Mouse (Mus musculus): ENCODE data around the gene Vmn1r203.
"Not testable (repeated sequence)": the region's sequence is repeated elsewhere in the genome, so short reads cannot be mapped to it uniquely, and the experiment has no call there.

Vmn1r203 gene

DNA sequence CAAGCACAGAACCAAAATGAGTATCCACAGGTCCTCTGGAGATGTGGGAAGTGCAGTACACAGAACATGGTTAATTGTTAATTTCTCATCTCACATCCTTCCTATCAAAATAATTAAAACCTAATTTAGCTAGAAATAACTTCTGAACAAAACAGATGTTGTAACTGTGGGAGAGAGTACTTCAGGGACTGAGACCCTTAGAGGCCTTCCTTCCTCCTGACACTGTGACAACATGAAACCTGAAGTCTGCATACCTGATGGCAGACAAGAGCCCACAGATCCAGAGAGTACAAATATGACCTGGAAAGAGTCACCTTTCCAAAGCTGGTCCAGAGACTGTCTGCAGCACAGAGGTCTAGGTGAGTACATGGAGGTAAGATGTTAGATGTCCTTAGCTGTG, at the start of gene Vmn1r203:
Gene Vmn1r203 (plus strand): TSS at position 301 of the 400 bp plus-strand sequence.
- Histone ChIP-seq H3K27me3 (ENCODE audit: control insufficient read depth, insufficient read depth, low read length, poor library complexity, severe bottlenecking) (no peaks in the 10 kb centered on the region), H3K36me3 (ENCODE audit: control insufficient read depth, insufficient read depth, low read length, poor library complexity, severe bottlenecking) (no peaks in the 10 kb centered on the region)
- no peak for DNase-seq (ENCODE audit: low read depth, low spot score)

DNA sequence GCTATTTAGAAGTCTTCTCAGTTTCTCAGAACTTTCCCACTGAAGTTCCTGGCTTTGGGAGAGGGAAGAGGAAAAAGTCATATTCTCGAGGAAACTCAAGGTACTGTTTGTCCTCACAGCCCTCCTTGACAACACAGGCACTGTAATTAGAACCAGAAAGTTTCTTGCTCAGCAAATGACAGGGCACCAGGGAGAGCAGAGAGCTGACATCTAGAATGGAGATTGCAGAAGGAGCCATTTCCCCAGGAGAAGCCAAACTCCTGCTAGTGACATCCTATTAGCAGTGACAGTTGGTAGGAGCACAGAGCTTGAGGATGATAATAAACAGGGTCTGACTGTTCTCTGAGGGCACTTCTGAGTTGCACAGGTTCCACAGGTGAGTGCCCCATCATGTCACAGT, 46.3 kb upstream of the Vmn1r203 start, which contains the start of gene Vmn1r201:
Gene Vmn1r201 (plus strand): TSS at position 301 of the 400 bp plus-strand sequence.
- no peaks in the 10 kb centered on the region for H3K36me3 ChIP-seq (ENCODE audit: control insufficient read depth, insufficient read depth, low read length, poor library complexity, severe bottlenecking)
- no peak for DNase-seq (ENCODE audit: low read depth, low spot score)
- H3K27me3 ChIP-seq (ENCODE audit: control insufficient read depth, insufficient read depth, low read length, poor library complexity, severe bottlenecking): no peaks in the 10 kb centered on the region

DNA sequence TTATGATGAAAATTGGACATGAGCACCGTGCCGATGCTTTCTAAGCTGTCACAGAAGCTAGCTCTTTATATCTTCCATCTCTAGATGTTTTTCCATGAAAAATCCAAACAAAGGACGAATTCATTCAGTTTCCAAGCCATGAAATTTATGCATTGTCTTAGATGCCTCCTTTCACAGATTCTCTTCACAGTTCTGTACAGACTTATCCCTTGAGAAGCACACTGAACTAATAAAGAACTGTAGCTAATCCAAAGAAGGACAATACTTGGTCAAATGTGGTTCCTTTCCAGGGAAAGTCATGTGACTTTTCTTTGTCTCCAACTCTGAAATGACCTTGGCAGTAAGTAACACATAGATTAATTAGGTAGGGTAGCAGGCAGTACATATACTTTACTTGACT, 15.5 kb upstream of the Vmn1r203 start:
- DNase-seq (ENCODE audit: low read depth, low spot score): no peak
- H3K36me3 ChIP-seq (ENCODE audit: control insufficient read depth, insufficient read depth, low read length, poor library complexity, severe bottlenecking): no peaks in the 10 kb centered on the region
- H3K27me3 ChIP-seq (ENCODE audit: control insufficient read depth, insufficient read depth, low read length, poor library complexity, severe bottlenecking): no peaks in the 10 kb centered on the region

DNA sequence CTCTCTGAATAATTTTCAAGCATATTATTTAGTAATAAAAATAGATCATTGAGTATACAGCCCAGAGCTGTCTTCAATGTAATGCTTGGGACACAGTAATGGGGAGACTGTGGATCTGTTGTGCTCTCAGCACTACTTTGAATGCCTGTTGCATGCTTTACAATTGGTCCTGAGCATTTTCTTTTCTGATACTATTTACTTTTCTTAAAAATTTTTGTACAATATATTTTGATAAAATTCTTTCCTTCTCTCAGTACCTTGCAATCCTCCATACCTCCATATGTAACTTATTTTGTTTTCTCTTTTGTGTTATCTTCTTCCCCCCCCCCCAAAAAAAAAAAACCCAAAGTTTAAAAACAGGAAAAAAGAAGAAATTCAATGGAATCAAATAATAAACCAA, 12.6 kb upstream of the Vmn1r203 start, which contains the start of gene Vmn1r202:
Gene Vmn1r202 (minus strand): TSS at position 101 of the 400 bp plus-strand sequence.
- Histone ChIP-seq H3K36me3 (ENCODE audit: control insufficient read depth, insufficient read depth, low read length, poor library complexity, severe bottlenecking) (no peaks in the 10 kb centered on the region), H3K27me3 (ENCODE audit: control insufficient read depth, insufficient read depth, low read length, poor library complexity, severe bottlenecking) (no peaks in the 10 kb centered on the region)
- DNase-seq (ENCODE audit: low read depth, low spot score): no peak

DNA sequence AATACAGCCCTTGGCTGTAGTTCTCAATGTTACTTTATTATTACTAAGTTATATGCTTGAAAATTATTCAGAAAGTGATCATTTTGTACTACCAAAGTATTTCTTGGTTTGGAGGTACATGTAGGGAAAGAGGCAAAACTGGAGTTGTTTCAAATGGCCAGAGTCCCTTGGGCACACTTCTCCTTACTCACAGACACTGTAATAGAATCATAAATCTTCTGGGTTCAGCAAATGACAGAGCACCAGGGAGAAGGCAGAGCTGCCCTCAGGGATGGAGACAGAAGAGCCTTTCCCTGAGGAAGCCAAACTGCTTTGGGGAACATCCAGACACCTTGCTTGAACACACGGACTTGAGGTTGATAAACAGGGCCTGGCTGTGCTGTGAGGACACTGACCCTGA, 35.0 kb downstream of the Vmn1r203 start, which contains the start of gene Vmn1r204:
Gene Vmn1r204 (plus strand): TSS at position 301 of the 400 bp plus-strand sequence.
- H3K36me3 ChIP-seq (ENCODE audit: control insufficient read depth, insufficient read depth, low read length, poor library complexity, severe bottlenecking); DNase-seq (ENCODE audit: low read depth, low spot score); H3K27me3 ChIP-seq (ENCODE audit: control insufficient read depth, insufficient read depth, low read length, poor library complexity, severe bottlenecking): not testable (repeated sequence)

DNA sequence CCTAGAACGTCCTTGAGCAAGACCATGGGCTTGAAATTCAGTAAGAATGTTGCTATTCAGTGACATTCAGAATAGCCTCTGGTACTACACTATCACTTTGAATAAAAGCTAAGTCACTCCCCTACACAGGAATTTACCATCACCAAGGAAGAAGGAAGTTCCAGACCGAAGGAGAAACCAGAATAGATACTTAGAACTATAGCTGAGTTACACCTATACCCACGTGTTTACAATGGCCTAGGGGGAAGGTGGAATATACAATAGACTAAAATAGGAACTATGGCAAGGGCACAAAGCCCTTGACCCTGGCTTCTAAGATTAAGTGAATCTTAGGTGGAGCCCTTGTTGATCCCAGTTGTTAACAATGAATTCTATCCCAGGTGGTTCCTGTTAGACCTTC, 57.0 kb downstream of the Vmn1r203 start:
- not testable (repeated sequence) for H3K27me3 ChIP-seq (ENCODE audit: control insufficient read depth, insufficient read depth, low read length, poor library complexity, severe bottlenecking); DNase-seq (ENCODE audit: low read depth, low spot score); H3K36me3 ChIP-seq (ENCODE audit: control insufficient read depth, insufficient read depth, low read length, poor library complexity, severe bottlenecking)
